Mouse (Mus musculus) cerebellum, adult 9-11 months (tissue): Measurements from ENCODE around the gene Phospho1.

Experiments used
- DNase-seq: peaks from one replicate; pipeline ENCODE4 v3.0.0; 2022

Gene Phospho1

GRCm38 (mm10) chr11:95834742-95835710 lies 10.7 kb downstream of the Phospho1 start:
- DNase-seq = no peak

- no peak for DNase-seq
These were observed 11.5 kb downstream of the Phospho1 start for GRCm38 (mm10) chr11:95835832-95836231.

- no peak for DNase-seq
These were observed 12.1 kb downstream of the Phospho1 start for GRCm38 (mm10) chr11:95836433-95836832.

- DNase-seq = peak; percentile 50
These were observed 12.8 kb downstream of the Phospho1 start, which contains the start of gene Gngt2 for GRCm38 (mm10) chr11:95837059-95837458. TSS of gene Gngt2 (plus strand) at chr11:95837216.

- DNase-seq = no peak
These were observed 14.3 kb downstream of the Phospho1 start for GRCm38 (mm10) chr11:95838598-95838997.

- no peak for DNase-seq
These were observed 14.9 kb downstream of the Phospho1 start for GRCm38 (mm10) chr11:95838999-95839868.

- DNase-seq = no peak
These were observed 16.6 kb downstream of the Phospho1 start for GRCm38 (mm10) chr11:95840694-95841497.

- DNase-seq = no peak
These were observed 17.2 kb downstream of the Phospho1 start for GRCm38 (mm10) chr11:95841498-95841830.

GRCm38 (mm10) chr11:95842074-95842681 lies 17.9 kb downstream of the Phospho1 start, which contains the start of gene Abi3:
TSS of gene Abi3 (minus strand) at chr11:95842476.
- DNase-seq = no peak

- DNase-seq = no peak
These were observed 18.7 kb downstream of the Phospho1 start for GRCm38 (mm10) chr11:95842953-95843352.

- no peak for DNase-seq
These were observed 19.2 kb downstream of the Phospho1 start for GRCm38 (mm10) chr11:95843421-95843950.

- DNase-seq = no peak
These were observed 20.6 kb downstream of the Phospho1 start for GRCm38 (mm10) chr11:95844935-95845334.

- no peak for DNase-seq
These were observed 26.6 kb downstream of the Phospho1 start for GRCm38 (mm10) chr11:95850898-95851297.

GRCm38 (mm10) chr11:95853684-95854083 lies 29.4 kb downstream of the Phospho1 start:
- DNase-seq = peak; percentile 45

GRCm38 (mm10) chr11:95857306-95857705 lies 33.0 kb downstream of the Phospho1 start:
- peak; percentile 68 for DNase-seq

- no peak for DNase-seq
These were observed 33.6 kb downstream of the Phospho1 start for GRCm38 (mm10) chr11:95857716-95858527.

GRCm38 (mm10) chr11:95858528-95859467 lies 34.5 kb downstream of the Phospho1 start:
- peak; percentile 98 for DNase-seq

GRCm38 (mm10) chr11:95859468-95859855 lies 35.2 kb downstream of the Phospho1 start:
- DNase-seq = no peak

GRCm38 (mm10) chr11:95860071-95860490 lies 35.8 kb downstream of the Phospho1 start:
- peak; percentile 20 for DNase-seq

GRCm38 (mm10) chr11:95861397-95861796 lies 37.1 kb downstream of the Phospho1 start:
- DNase-seq = no peak
